Mouse (Mus musculus): ENCODE measurements around the gene Slc4a11.

- no peak for TF ChIP-seq CTCF (IDR thresholded peaks at IDR 0.05; ENCODE audit: borderline replicate concordance, insufficient read depth, low read depth, low read length)
- no peak for TF ChIP-seq POLR2A (IDR thresholded peaks at IDR 0.05; ENCODE audit: borderline replicate concordance, insufficient read depth, low read length)
Measured at GRCm38 (mm10) chr2:130704040-130705001, 7.0 kb upstream of the Slc4a11 start.
